Mouse (Mus musculus) left cerebral cortex, postnatal 14 days (tissue): Measurements from ENCODE around the gene Platr17. TPM values are rescaled to one million over a fixed set of nuclear protein-coding genes. Genes with fewer than 3 reads are reported as not detected.

Source experiments
- DNase-seq, 2 experiments: peaks; one replicate each; pipeline ENCODE4 v3.0.0; 2021 to 2022; ENCODE audit warnings: low spot score in 2 of 2, mixed read lengths in 1 of 2
- intact Hi-C: fragments of 180-260 bp; cut with DNase I; formaldehyde crosslinking; loops from one replicate; pipeline ENCODE4 v1.15.1; 2025
- microRNA-seq, 2 experiments: library from miRNA; unstranded; fragments of <30 nt; microRNA quantifications; one replicate each; pipeline ENCODE4 v1.2.0; 2022
- total RNA-seq, 2 experiments: library from RNA; stranded (reverse); gene quantifications; 2 replicates each; pipeline ENCODE4 v1.2.3; 2021

The Platr17 gene
- total RNA-seq, 2 experiments from 2014 or later, result not detected

GRCm38 (mm10) chr17:33954646-33955554 is 50.0 kb downstream of the Platr17 start:
- no peak for DNase-seq
- intact Hi-C loops, result loop anchor here (5.0 kb wide), 1 partner anchor 67 kb away; the partner anchor contains the start of gene Ring1

GRCm38 (mm10) chr17:33955555-33956214 is 50.8 kb downstream of the Platr17 start, which contains the start of the genes Vps52 and Rps18:
TSS of gene Vps52 (plus strand) at chr17:33955812.
TSS of gene Rps18 (minus strand) at chr17:33956001.
- intact Hi-C loops, result loop anchor here (5.0 kb wide), 1 partner anchor 67 kb away; the partner anchor contains the start of gene Ring1

More at GRCm38 (mm10) chr17:33955555-33956214, 50.8 kb downstream of the Platr17 start, which contains the start of the genes Vps52 and Rps18:
- peak; percentile 97 to 99 for DNase-seq

Small RNA genes within 50 kb of the gene (microRNA-seq; reads per million reads assigned to microRNA genes)
- gene Gm27740, result 0 reads per million in 2 experiments

Other genes with a start within 250 kb of the Platr17 start
- 100 to 1,000 TPM; 109 to 116 TPM for gene Hnrnpm, start 218.3 kb upstream of the Platr17 start, total RNA-seq
- gene March2, start 186.5 kb upstream of the Platr17 start, total RNA-seq, result 10 to 100 TPM; 83.5 to 84.8 TPM
- 100 to 1,000 TPM; 302 to 341 TPM for gene Rab11b, start 144.6 kb upstream of the Platr17 start, total RNA-seq
- 1 to 10 TPM; 5.5 to 6.6 TPM for gene Angptl4, start 123.3 kb upstream of the Platr17 start, total RNA-seq
- gene Kank3, start 94.6 kb upstream of the Platr17 start, total RNA-seq, result 10 to 100 TPM; 36.2 to 41.2 TPM
- 100 to 1,000 TPM; 681 to 713 TPM for gene Rps28, start 80.6 kb upstream of the Platr17 start, total RNA-seq
- gene Ndufa7, start 80.6 kb upstream of the Platr17 start, total RNA-seq, result 100 to 1,000 TPM; 229 to 243 TPM
- gene Cd320, start 62.0 kb upstream of the Platr17 start, total RNA-seq, result 10 to 100 TPM; 29.3 to 31.9 TPM
- not detected for gene Gm7029, start 31.3 kb upstream of the Platr17 start, total RNA-seq
- gene Kifc1, start 14.5 kb upstream of the Platr17 start, total RNA-seq, result 1 to 10 TPM; 3.1 to 3.7 TPM
- gene Daxx, start 4.3 kb downstream of the Platr17 start, total RNA-seq, result 10 to 100 TPM; 25.4 to 29.3 TPM
- gene Tapbp, start 10.8 kb downstream of the Platr17 start, total RNA-seq, result 10 to 100 TPM; 23.3 to 35.7 TPM
- gene Zbtb22, start 10.8 kb downstream of the Platr17 start, total RNA-seq, result 10 to 100 TPM; 29.7 to 35.2 TPM
- gene Rgl2, start 24.4 kb downstream of the Platr17 start, total RNA-seq, result 10 to 100 TPM; 65.1 to 68.3 TPM
- 10 to 100 TPM; 88.3 to 99.4 TPM for gene Pfdn6, start 35.2 kb downstream of the Platr17 start, total RNA-seq
- 10 to 100 TPM; 14.1 to 17.2 TPM for gene Wdr46, start 35.5 kb downstream of the Platr17 start, total RNA-seq
- 1 to 10 TPM; 5.6 to 8.1 TPM for gene B3galt4, start 46.4 kb downstream of the Platr17 start, total RNA-seq
- 10 to 100 TPM; 80.3 to 83.6 TPM for gene Vps52, start 50.7 kb downstream of the Platr17 start, total RNA-seq
- gene Rps18, start 50.9 kb downstream of the Platr17 start, total RNA-seq, result 100 to 1,000 TPM; 325 to 332 TPM
- gene H2-K1, start 95.2 kb downstream of the Platr17 start, total RNA-seq, result 10 to 100 TPM; 10.3 to 13.6 TPM
- gene Ring1, start 119.5 kb downstream of the Platr17 start, total RNA-seq, result 10 to 100 TPM; 25.3 to 30.8 TPM
- 10 to 100 TPM; 27.7 to 30.1 TPM for gene H2-Ke6, start 122.9 kb downstream of the Platr17 start, total RNA-seq
- gene Slc39a7, start 126.5 kb downstream of the Platr17 start, total RNA-seq, result 10 to 100 TPM; 95.3 to 99.9 TPM
- 10 to 100 TPM; 81.7 to 86.7 TPM for gene Rxrb, start 126.7 kb downstream of the Platr17 start, total RNA-seq
- 10 to 100 TPM; 16.6 to 22.6 TPM for gene Col11a2, start 134.3 kb downstream of the Platr17 start, total RNA-seq
- under 1 TPM in 1 of 2 experiments, not detected in 1; 0.32 TPM for gene H2-Oa, start 187.2 kb downstream of the Platr17 start, total RNA-seq
- gene H2-DMa, start 214.4 kb downstream of the Platr17 start, total RNA-seq, result 10 to 100 TPM; 25.8 to 29.1 TPM
- gene Brd2, start 217.5 kb downstream of the Platr17 start, total RNA-seq, result 100 to 1,000 TPM; 231 to 249 TPM
- 1 to 10 TPM; 1.0 to 1.1 TPM for gene H2-DMb2, start 238.2 kb downstream of the Platr17 start, total RNA-seq
- 1 to 10 TPM; 1.1 to 1.6 TPM for gene H2-DMb1, start 247.9 kb downstream of the Platr17 start, total RNA-seq